Mouse (Mus musculus) cerebellum, postnatal 25 days (tissue): ENCODE measurements around the gene Tmem45a.
"Not testable (repeated sequence)": the region's sequence is repeated elsewhere in the genome, so short reads cannot be mapped to it uniquely, and the experiment has no call there.

Source experiments
- DNase-seq, 2 experiments: peaks; one replicate each; pipeline ENCODE4 v3.0.0; 2021; ENCODE audit warnings: mixed read lengths in 2 of 2

Tmem45a gene

GRCm38 (mm10) chr16:56885824-56886615 is at the start of gene Tmem45a:
Gene Tmem45a, minus strand, starts transcription at chr16:56886166.
- peak; percentile 50 to 71 for DNase-seq

GRCm38 (mm10) chr16:56928023-56928422 is 42.1 kb upstream of the Tmem45a start, which contains the start of gene Lnp1:
Gene Lnp1, minus strand, starts transcription at chr16:56928061.
- DNase-seq: no peak

- DNase-seq: no peak
These were observed 34.2 kb upstream of the Tmem45a start for GRCm38 (mm10) chr16:56920102-56920657.

- no peak for DNase-seq
These were observed 31.3 kb upstream of the Tmem45a start for GRCm38 (mm10) chr16:56917230-56917629.

GRCm38 (mm10) chr16:56908986-56909385 is 23.0 kb upstream of the Tmem45a start:
- DNase-seq: no peak

GRCm38 (mm10) chr16:56902206-56902605 is 16.2 kb upstream of the Tmem45a start:
- not testable (repeated sequence) for DNase-seq

- DNase-seq: no peak
These were observed 5.6 kb upstream of the Tmem45a start for GRCm38 (mm10) chr16:56891583-56891982.

- DNase-seq: no peak
These were observed 700 bp upstream of the Tmem45a start for GRCm38 (mm10) chr16:56886616-56887116.

- DNase-seq: no peak
These were observed 1.2 kb downstream of the Tmem45a start for GRCm38 (mm10) chr16:56884811-56885210.

GRCm38 (mm10) chr16:56873410-56873809 is 12.6 kb downstream of the Tmem45a start:
- no peak for DNase-seq

GRCm38 (mm10) chr16:56870458-56870857 is 15.5 kb downstream of the Tmem45a start:
- DNase-seq: no peak

- DNase-seq: no peak
These were observed 17.6 kb downstream of the Tmem45a start for GRCm38 (mm10) chr16:56868361-56868760.

GRCm38 (mm10) chr16:56867591-56867990 is 18.4 kb downstream of the Tmem45a start:
- no peak for DNase-seq

- no peak for DNase-seq
These were observed 33.0 kb downstream of the Tmem45a start for GRCm38 (mm10) chr16:56852841-56853587.

GRCm38 (mm10) chr16:56842988-56843387 is 43.0 kb downstream of the Tmem45a start:
- DNase-seq: no peak

GRCm38 (mm10) chr16:56833312-56833711 is 52.7 kb downstream of the Tmem45a start:
- DNase-seq: no peak

GRCm38 (mm10) chr16:56831986-56832385 is 54.0 kb downstream of the Tmem45a start:
- DNase-seq: no peak

GRCm38 (mm10) chr16:56801370-56802109 is 84.4 kb downstream of the Tmem45a start:
- DNase-seq: no peak

GRCm38 (mm10) chr16:56800946-56801345 is 85.0 kb downstream of the Tmem45a start:
- no peak for DNase-seq

- DNase-seq: no peak
These were observed 85.5 kb downstream of the Tmem45a start for GRCm38 (mm10) chr16:56800469-56800868.

- DNase-seq: no peak
These were observed 86.4 kb downstream of the Tmem45a start for GRCm38 (mm10) chr16:56799541-56800029.

GRCm38 (mm10) chr16:56798873-56799272 is 87.1 kb downstream of the Tmem45a start:
- DNase-seq: no peak
